ENCODE assay signal across 14 mouse cellular contexts in the genomic region with DNA sequence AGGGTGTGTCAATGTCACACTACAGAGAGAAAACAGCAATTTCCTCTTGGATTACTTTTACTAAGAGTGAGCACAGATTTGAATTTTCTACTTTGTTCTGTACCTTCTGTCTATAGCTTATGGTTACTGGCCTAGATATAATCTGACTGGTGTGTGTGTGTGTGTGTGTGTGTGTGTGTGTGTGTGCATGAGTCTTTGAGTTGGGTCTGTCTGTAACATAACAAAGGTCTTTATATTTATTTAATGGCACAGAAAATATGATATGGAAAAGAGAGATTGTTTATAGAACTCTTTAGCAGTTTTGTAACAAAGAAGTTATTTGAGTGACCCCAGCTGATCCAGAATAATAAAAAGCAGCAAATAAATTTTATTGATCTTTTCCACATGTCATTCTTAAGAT.
"Had no signal": no experiment of that assay in that cellular context is flagged by ENCODE, and none has a peak within 500 bp of the region (broad histone marks: within the 10 kb centered on the region; RNA-seq: fewer than 3 reads in every experiment).

No protein-coding gene starts in this region.

- H3K9me3 ChIP-seq: neural tube, embryonic 12.5 days; neural tube, embryonic 13.5 days; neural tube, embryonic 15.5 days; stomach, embryonic 15.5 days had no signal

- H3K4me2 ChIP-seq: neural tube, embryonic 12.5 days; neural tube, embryonic 13.5 days; neural tube, embryonic 15.5 days; stomach, embryonic 15.5 days had no signal

- H3K36me3 ChIP-seq: neural tube, embryonic 12.5 days; neural tube, embryonic 13.5 days; neural tube, embryonic 15.5 days; stomach, embryonic 15.5 days had no signal

- H3K27me3 ChIP-seq: neural tube, embryonic 12.5 days; neural tube, embryonic 13.5 days; neural tube, embryonic 15.5 days; stomach, embryonic 15.5 days had no signal

- H3K27ac ChIP-seq: neural tube, embryonic 12.5 days; neural tube, embryonic 13.5 days; neural tube, embryonic 15.5 days; stomach, embryonic 15.5 days; stomach, postnatal 0 days had no signal

- H3K4me1 ChIP-seq: neural tube, embryonic 12.5 days; neural tube, embryonic 13.5 days; neural tube, embryonic 15.5 days; stomach, embryonic 15.5 days had no signal

- H3K9ac ChIP-seq: neural tube, embryonic 12.5 days; neural tube, embryonic 13.5 days; neural tube, embryonic 15.5 days; stomach, embryonic 15.5 days had no signal

- H3K4me3 ChIP-seq: neural tube, embryonic 12.5 days; neural tube, embryonic 13.5 days; neural tube, embryonic 15.5 days; stomach, embryonic 15.5 days had no signal

- DNase-seq: right cerebral cortex, adult 18-20 months; right cerebral cortex, postnatal 25 days; spleen, adult 18-20 months; thymus, adult 18-20 months; thymus, adult 2 months; thymus, postnatal 14 days; thymus, postnatal 25 days; thymus, postnatal 36 days; thymus, postnatal 4 days had no signal
